Mouse (Mus musculus): ENCODE measurements around the gene Evpl. TPM values are rescaled to one million over a fixed set of nuclear protein-coding genes. Genes with fewer than 3 reads are reported as not detected.

Gene Evpl
- polyA plus RNA-seq, 1 experiment from 2014 or later: 1.2 TPM

DNA sequence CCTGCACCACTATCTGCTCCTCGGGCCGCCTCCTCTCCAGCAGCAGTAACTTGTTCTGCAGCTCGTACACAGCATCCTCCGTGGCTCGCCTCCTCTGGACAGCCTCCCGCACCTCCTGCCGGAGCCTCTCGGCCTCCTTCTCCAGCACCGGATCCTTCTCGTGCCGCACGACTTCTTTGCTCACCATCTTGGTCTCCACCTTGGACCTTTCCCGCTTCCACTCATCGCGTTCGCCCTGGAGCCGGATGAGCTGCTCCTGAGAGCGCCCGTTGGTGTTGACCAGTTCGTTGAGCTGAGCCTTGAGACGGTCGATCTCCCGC, 15.2 kb downstream of the Evpl start:
- Histone ChIP-seq H3K36me3 (ENCODE audit: control insufficient read depth, insufficient read depth) (no peaks in the 10 kb centered on the region), H3K27ac (ENCODE audit: low read length) (no peak overlapping the region), H3K27me3 (ENCODE audit: control insufficient read depth, insufficient read depth, low read length) (peaks cover 34% of the 10 kb centered on the region), H3K4me2 (ENCODE audit: low read depth, low read length) (peak overlapping the region; percentile 67), H3K9me3 (replicated peaks; ENCODE audit: control insufficient read depth, low read length) (peaks cover 7% of the 10 kb centered on the region), H3K9ac (ENCODE audit: low read length) (peak overlapping the region; percentile 61), H3K4me1 (ENCODE audit: control insufficient read depth, insufficient read depth, low read length) (peaks cover 32% of the 10 kb centered on the region), H3K4me3 (ENCODE audit: low read length) (peak overlapping the region; percentile 52)
- WGBS: 17% methylated on average over 23 of the region's 23 CpGs
- no peak for ATAC-seq (replicated peaks; ENCODE audit: extremely low read depth, insufficient read depth, low FRiP score)

DNA sequence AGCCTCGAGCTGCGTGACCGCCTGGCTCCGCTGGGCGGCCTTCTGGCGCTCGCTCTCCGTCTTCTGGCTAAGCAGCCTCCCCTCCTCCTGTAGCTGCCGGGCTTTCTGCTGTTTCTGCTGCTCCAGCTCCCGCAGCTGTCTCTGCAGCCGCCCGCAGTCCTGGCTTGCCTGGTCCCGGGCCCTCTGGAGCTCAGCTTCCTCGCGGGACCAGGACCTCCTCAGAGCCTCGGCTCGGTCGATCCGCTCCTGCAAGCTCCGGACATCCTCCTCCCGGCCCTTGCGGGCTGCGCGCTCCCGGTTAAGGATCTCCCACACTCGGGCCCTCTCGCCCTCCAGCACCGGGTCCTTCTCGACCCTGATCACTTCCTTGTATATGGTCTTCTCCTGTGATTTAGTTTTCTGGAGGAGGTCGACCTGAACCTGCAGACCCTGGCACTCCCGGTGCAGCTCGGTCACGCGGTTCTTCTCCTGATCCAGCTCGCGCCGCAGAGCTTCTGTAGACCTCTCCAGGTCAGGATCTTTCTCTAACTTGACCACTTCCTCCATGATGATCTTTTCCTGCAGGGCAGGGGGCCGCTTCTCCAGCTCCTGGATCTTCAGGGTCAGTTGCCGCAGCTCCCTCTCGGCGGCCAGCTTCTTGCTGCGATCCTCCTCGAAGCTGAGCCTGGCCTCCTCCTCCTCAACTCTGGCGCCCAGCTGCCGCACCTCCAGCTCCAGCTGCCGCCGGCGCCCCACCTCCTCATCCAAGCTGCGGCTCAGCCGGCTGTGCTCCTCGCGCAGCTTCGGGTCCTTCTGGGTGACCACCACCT, 15.7 kb downstream of the Evpl start:
- peak overlapping the region; percentile 61 for H3K9ac ChIP-seq (ENCODE audit: low read length)
- peaks cover 32% of the 10 kb centered on the region for H3K4me1 ChIP-seq (ENCODE audit: control insufficient read depth, insufficient read depth, low read length)
- peak overlapping the region; percentile 52 for H3K4me3 ChIP-seq (ENCODE audit: low read length)
- no peak overlapping the region for H3K27ac ChIP-seq (ENCODE audit: low read length)
- WGBS: 13% methylated on average over 53 of the region's 53 CpGs
- peaks cover 34% of the 10 kb centered on the region for H3K27me3 ChIP-seq (ENCODE audit: control insufficient read depth, insufficient read depth, low read length)
- peak overlapping the region; percentile 67 for H3K4me2 ChIP-seq (ENCODE audit: low read depth, low read length)
- ATAC-seq (replicated peaks; ENCODE audit: extremely low read depth, insufficient read depth, low FRiP score): no peak
- H3K36me3 ChIP-seq (ENCODE audit: control insufficient read depth, insufficient read depth): no peaks in the 10 kb centered on the region
- peaks cover 7% of the 10 kb centered on the region for H3K9me3 ChIP-seq (replicated peaks; ENCODE audit: control insufficient read depth, low read length)

DNA sequence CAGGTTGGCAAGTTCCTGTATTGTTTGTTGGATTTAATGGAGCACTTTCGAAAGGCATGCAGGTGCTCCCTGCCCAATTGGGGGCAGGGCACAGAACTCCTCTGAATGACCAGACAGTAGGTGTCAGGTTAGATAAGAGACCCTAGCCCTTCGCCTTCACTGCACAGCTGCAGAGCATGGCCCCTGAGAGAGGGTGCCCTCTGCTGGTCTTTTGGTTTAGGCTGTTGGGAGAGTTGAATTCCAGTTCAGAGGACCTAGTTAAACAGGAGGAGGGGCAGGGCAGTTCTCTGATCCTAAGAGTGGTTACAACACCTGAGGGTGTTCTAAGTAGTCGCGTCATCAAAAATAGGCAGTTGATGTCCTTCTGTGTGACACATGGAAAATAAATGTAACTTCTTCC, 18.0 kb downstream of the Evpl start:
- WGBS: 23% methylated on average over 4 of the region's 4 CpGs
- H3K4me1 ChIP-seq (ENCODE audit: control insufficient read depth, insufficient read depth, low read length): peaks cover 32% of the 10 kb centered on the region
- no peak overlapping the region for H3K4me2 ChIP-seq (ENCODE audit: low read depth, low read length)
- H3K27ac ChIP-seq (ENCODE audit: low read length): no peak overlapping the region
- ATAC-seq (replicated peaks; ENCODE audit: extremely low read depth, insufficient read depth, low FRiP score): 0 out of 2 replicates have a peak, but pooled peaks have one; percentile 35
- peaks cover 7% of the 10 kb centered on the region for H3K9me3 ChIP-seq (replicated peaks; ENCODE audit: control insufficient read depth, low read length)
- peak overlapping the region; percentile 45; the same call in 1 of the 2 replicates for H3K9ac ChIP-seq (ENCODE audit: low read length)
- no peaks in the 10 kb centered on the region for H3K36me3 ChIP-seq (ENCODE audit: control insufficient read depth, insufficient read depth)
- H3K4me3 ChIP-seq (ENCODE audit: low read length): no peak overlapping the region
- peaks cover 34% of the 10 kb centered on the region for H3K27me3 ChIP-seq (ENCODE audit: control insufficient read depth, insufficient read depth, low read length)

DNA sequence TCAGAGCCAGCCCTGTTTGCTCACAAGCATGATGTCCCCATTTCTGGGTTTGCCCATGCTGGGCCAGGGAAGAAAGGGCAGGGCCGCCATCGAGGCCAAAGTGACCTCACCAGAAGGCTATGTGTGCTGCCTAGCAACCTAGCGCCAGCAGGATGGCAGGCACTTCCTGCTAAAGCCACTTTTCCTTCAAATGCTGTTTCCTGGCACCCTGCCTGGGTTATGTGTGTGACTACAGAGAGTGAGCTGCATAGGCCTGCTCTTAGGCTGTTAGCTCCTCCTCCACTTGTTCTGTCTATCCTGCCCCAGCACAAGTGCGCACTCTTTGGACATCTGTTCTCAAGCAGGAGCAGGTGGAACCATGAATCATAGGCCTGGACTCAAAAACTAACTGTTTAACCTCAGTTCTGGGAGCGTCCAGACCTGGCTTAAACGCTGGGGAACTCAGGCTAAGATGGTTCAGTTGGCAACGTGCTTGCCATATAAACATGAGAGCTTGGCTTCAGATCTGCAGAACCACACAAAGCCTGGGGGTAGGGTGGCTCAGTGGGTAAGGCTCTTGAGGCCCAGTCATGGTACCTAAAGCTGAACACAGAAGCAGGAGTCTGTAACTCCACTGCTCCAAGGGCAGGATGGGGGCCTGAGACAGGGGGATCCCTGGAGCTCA, 19.0 kb downstream of the Evpl start:
- 33% methylated on average over 7 of the region's 7 CpGs for WGBS
- peaks cover 27% of the 10 kb centered on the region for H3K27me3 ChIP-seq (ENCODE audit: control insufficient read depth, insufficient read depth, low read length)
- peak; percentile 91 for ATAC-seq (replicated peaks; ENCODE audit: extremely low read depth, insufficient read depth, low FRiP score)
- peak overlapping the region; percentile 93 for H3K27ac ChIP-seq (ENCODE audit: low read length)
- H3K9me3 ChIP-seq (replicated peaks; ENCODE audit: control insufficient read depth, low read length): peaks cover 7% of the 10 kb centered on the region
- no peak overlapping the region for H3K4me3 ChIP-seq (ENCODE audit: low read length)
- H3K4me1 ChIP-seq (ENCODE audit: control insufficient read depth, insufficient read depth, low read length): peaks cover 32% of the 10 kb centered on the region
- H3K36me3 ChIP-seq (ENCODE audit: control insufficient read depth, insufficient read depth): no peaks in the 10 kb centered on the region
- peak overlapping the region; percentile 46 for H3K9ac ChIP-seq (ENCODE audit: low read length)
- H3K4me2 ChIP-seq (ENCODE audit: low read depth, low read length): peak overlapping the region; percentile 11; the same call in 1 of the 2 replicates

DNA sequence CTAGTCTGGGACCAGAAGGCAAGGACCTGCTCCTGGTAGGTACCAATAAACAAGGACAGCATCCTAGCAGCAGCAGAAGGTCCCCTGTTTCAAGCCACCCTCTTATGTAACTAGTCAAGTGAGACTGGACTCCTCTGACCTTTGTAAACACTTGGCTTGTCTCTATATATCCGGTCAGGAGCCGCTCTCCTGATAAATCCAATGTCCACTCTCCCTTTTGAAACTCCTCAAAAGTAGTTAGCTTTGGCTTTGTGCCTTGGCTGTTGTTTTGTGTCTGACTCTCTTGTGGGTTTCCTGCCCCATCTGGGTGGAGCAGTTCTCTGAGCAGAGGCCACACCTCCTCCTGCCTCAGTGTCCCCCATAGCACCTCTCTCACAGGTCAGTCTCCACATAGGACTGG, 19.6 kb downstream of the Evpl start:
- Histone ChIP-seq H3K4me3 (ENCODE audit: low read length) (no peak overlapping the region), H3K36me3 (ENCODE audit: control insufficient read depth, insufficient read depth) (no peaks in the 10 kb centered on the region), H3K27me3 (ENCODE audit: control insufficient read depth, insufficient read depth, low read length) (peaks cover 21% of the 10 kb centered on the region), H3K9ac (ENCODE audit: low read length) (peak overlapping the region; percentile 46; the same call in 1 of the 2 replicates), H3K27ac (ENCODE audit: low read length) (peak overlapping the region; percentile 93), H3K4me1 (ENCODE audit: control insufficient read depth, insufficient read depth, low read length) (peaks cover 32% of the 10 kb centered on the region), H3K4me2 (ENCODE audit: low read depth, low read length) (peak overlapping the region; percentile 11; the same call in 1 of the 2 replicates), H3K9me3 (replicated peaks; ENCODE audit: control insufficient read depth, low read length) (peaks cover 7% of the 10 kb centered on the region)
- ATAC-seq (replicated peaks; ENCODE audit: extremely low read depth, insufficient read depth, low FRiP score): peak; percentile 25
- WGBS: 46% methylated on average over 2 of the region's 2 CpGs

DNA sequence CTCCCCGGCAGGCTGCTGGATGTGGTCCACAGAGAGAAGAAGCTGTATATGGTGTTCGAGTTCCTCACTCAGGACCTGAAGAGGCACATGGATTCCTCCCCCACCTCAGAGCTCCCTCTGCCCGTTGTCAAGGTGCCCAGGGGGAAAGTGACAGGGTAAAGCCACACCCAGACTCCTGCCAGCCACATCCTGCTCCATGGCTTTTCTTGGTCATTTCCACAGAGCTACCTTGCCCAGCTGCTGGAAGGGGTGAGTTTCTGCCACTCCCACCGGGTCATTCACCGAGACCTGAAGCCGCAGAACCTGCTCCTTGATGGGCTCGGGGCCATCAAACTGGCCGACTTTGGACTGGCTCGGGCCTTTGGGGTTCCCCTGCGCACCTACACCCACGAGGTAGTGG, 21.3 kb downstream of the Evpl start:
- no peak overlapping the region for H3K4me2 ChIP-seq (ENCODE audit: low read depth, low read length)
- peaks cover 3% of the 10 kb centered on the region; the same call in 1 of the 2 replicates for H3K9me3 ChIP-seq (replicated peaks; ENCODE audit: control insufficient read depth, low read length)
- peaks cover 9% of the 10 kb centered on the region for H3K27me3 ChIP-seq (ENCODE audit: control insufficient read depth, insufficient read depth, low read length)
- ATAC-seq (replicated peaks; ENCODE audit: extremely low read depth, insufficient read depth, low FRiP score): no peak
- H3K4me3 ChIP-seq (ENCODE audit: low read length): no peak overlapping the region
- no peak overlapping the region for H3K27ac ChIP-seq (ENCODE audit: low read length)
- H3K4me1 ChIP-seq (ENCODE audit: control insufficient read depth, insufficient read depth, low read length): peaks cover 23% of the 10 kb centered on the region
- WGBS: 76% methylated on average over 11 of the region's 11 CpGs
- no peak overlapping the region for H3K9ac ChIP-seq (ENCODE audit: low read length)
- H3K36me3 ChIP-seq (ENCODE audit: control insufficient read depth, insufficient read depth): no peaks in the 10 kb centered on the region

DNA sequence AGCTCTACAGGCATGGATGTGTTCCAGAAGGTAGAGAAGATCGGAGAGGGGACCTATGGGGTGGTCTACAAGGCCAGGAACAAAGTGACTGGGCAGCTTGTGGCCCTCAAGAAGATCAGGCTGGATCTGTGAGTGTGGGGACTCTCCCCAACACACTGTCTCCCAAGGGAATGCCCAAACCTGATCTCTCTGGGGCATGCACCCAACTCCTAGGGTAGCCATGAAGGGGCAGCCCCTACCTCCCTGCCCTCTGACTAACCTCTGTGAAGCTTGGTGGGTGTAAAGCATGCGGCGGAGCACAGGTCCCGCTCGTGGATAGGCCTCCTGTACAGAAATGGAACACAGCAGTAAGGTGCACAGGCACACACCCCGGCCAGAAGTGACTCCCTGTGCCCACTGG, 21.9 kb downstream of the Evpl start:
- no peak overlapping the region for H3K4me2 ChIP-seq (ENCODE audit: low read depth, low read length)
- H3K4me3 ChIP-seq (ENCODE audit: low read length): no peak overlapping the region
- H3K9ac ChIP-seq (ENCODE audit: low read length): no peak overlapping the region
- no peak for ATAC-seq (replicated peaks; ENCODE audit: extremely low read depth, insufficient read depth, low FRiP score)
- peaks cover 23% of the 10 kb centered on the region for H3K4me1 ChIP-seq (ENCODE audit: control insufficient read depth, insufficient read depth, low read length)
- no peaks in the 10 kb centered on the region for H3K9me3 ChIP-seq (replicated peaks; ENCODE audit: control insufficient read depth, low read length)
- H3K36me3 ChIP-seq (ENCODE audit: control insufficient read depth, insufficient read depth): no peaks in the 10 kb centered on the region
- no peak overlapping the region for H3K27ac ChIP-seq (ENCODE audit: low read length)
- peaks cover 3% of the 10 kb centered on the region for H3K27me3 ChIP-seq (ENCODE audit: control insufficient read depth, insufficient read depth, low read length)
- WGBS: 89% methylated on average over 6 of the region's 6 CpGs

DNA sequence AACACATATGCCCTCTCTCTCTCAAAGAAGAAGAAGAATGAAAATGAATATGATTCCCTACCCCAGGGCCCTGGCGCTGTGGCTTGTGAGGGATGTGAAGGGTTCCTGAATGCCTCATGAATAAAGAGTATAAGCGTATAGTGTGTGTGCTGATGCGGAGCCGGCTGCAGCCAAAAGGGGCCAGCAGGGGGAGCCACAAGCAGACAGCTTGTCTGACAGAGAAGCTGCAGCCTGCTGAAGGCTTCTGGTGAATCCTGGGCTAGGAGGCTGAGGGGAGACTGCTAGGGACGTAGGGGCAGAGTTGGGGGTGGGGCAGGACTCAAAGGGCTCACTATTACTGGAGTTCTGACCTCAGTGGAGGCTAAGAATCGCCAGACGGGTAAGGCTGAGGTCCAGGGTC, 22.7 kb downstream of the Evpl start:
- H3K4me1 ChIP-seq (ENCODE audit: control insufficient read depth, insufficient read depth, low read length): peaks cover 21% of the 10 kb centered on the region
- no peaks in the 10 kb centered on the region for H3K9me3 ChIP-seq (replicated peaks; ENCODE audit: control insufficient read depth, low read length)
- H3K27ac ChIP-seq (ENCODE audit: low read length): no peak overlapping the region
- H3K4me2 ChIP-seq (ENCODE audit: low read depth, low read length): no peak overlapping the region
- no peaks in the 10 kb centered on the region for H3K36me3 ChIP-seq (ENCODE audit: control insufficient read depth, insufficient read depth)
- no peak overlapping the region for H3K4me3 ChIP-seq (ENCODE audit: low read length)
- ATAC-seq (replicated peaks; ENCODE audit: extremely low read depth, insufficient read depth, low FRiP score): no peak
- no peak overlapping the region for H3K9ac ChIP-seq (ENCODE audit: low read length)
- WGBS: 82% methylated on average over 7 of the region's 7 CpGs
- no peaks in the 10 kb centered on the region for H3K27me3 ChIP-seq (ENCODE audit: control insufficient read depth, insufficient read depth, low read length)

DNA sequence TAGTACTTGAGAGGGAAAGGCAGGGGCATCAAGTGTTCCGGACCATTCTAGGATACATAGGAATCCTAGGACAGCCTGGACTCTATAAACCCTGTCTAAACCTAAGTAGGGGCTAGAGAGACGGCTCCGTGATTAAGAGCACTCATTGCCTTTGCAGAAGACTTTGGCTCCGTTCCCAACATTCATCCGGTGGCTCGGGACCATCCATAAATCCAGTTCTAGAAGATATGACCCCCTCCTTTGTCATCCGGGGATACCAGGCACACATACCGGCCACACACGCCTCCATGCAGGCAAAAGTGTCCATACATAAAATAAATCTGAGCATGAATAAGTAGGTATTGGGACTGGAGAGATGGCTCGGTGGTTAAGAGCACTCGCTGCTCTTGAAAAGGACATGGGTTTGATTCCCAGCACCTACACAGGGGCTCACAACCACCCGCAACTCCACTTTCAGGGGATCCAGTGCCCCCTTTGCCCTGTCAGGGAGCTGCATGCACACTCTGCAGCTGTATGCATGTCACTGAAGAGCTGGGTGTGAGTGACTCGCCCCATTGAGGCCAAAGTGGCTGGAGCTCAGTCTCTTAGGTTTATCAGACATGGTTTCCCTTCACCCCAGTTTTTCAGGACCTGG, 23.9 kb downstream of the Evpl start:
- no peak overlapping the region for H3K4me2 ChIP-seq (ENCODE audit: low read depth, low read length)
- ATAC-seq (replicated peaks; ENCODE audit: extremely low read depth, insufficient read depth, low FRiP score): no peak

More for the DNA sequence above, 23.9 kb downstream of the Evpl start:
- no peaks in the 10 kb centered on the region for H3K36me3 ChIP-seq (ENCODE audit: control insufficient read depth, insufficient read depth)
- no peaks in the 10 kb centered on the region for H3K9me3 ChIP-seq (replicated peaks; ENCODE audit: control insufficient read depth, low read length)
- no peak overlapping the region for H3K27ac ChIP-seq (ENCODE audit: low read length)
- H3K27me3 ChIP-seq (ENCODE audit: control insufficient read depth, insufficient read depth, low read length): no peaks in the 10 kb centered on the region
- H3K4me1 ChIP-seq (ENCODE audit: control insufficient read depth, insufficient read depth, low read length): peaks cover 12% of the 10 kb centered on the region
- 77% methylated on average over 13 of the region's 13 CpGs for WGBS
- no peak overlapping the region for H3K4me3 ChIP-seq (ENCODE audit: low read length)
- no peak overlapping the region for H3K9ac ChIP-seq (ENCODE audit: low read length)
